Mouse (Mus musculus): Measurements from ENCODE around the gene Bri3.

Gene Bri3

DNA sequence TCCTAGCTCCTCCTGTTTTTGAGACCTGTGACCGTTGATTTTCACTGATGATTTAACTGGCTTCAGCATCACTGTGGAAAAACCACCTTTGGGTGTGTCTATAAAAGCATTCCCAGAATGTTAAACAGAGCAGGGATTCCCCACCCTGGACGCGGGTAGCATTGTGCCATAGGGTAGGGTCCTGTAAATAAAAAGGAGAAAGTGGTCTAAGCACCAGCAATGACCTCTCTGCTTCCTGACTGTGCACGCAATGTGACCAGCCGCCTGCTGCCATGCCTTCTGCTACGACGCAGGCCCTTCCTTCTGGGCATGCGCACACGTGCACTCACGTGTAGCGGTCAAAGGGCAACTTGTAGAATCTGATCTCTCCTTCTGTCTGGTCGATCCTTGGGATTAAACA is 174.2 kb downstream of the Bri3 start:
- in situ Hi-C loops (cut with MboI): no loop called here

DNA sequence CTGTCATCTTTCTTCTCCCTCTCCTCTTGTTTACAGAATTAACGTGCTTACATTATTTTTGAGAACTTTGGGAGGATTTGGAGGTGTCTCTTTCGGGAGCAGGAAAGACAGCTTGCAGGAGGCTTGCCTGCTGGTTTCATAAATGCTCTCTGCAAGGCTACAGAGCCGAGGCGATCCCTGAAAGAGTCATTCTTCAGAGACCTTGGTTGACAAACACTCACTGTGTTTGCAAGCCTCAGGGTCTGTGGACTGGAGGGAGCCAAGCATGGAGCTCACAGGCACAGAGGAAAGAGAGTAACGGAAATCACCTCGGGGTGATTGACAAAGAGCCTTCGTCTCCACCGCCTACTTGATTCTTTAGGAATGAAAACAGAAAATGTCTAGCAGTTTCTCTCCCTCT is 175.8 kb downstream of the Bri3 start:
- in situ Hi-C loops (cut with MboI): no loop called here

DNA sequence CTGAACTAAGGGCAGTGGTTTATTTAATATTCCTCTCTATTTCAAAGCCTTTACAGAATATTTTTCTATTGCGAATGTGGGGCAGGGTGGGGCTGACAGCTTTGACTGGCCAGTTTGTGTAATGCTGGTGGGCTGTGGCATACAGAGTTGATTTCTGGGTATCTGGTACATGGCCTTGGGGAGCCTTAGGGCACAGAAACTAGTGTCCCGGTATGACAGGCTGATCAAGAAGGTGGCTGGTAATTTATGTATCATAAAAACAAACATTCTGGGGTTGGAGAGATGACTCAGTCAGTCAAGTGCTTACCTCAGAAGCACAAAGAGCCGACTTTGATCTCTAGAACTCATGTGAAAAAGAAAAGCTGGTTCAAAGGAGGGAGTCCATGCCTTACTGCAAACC is 182.5 kb downstream of the Bri3 start:
- in situ Hi-C loops (cut with MboI): no loop called here

DNA sequence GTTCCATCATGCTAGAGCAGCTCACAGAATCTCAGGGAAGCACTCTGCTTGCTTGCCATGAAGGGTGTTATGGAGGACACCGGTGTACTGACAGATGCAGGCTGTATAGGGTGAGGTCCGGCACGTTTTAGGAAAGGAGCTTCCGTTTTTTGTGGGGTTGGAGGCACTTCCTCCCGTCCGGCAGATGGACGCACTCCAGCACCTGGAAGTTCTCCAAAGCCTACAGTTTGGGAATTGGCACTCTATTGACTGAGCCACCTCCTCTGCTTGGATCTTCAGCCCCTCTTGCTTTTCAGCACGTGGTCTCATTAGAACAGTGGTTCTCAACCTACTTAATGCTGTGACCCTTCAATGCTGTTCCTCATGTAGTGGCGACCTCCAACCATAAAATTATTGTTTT is 183.6 kb downstream of the Bri3 start:
- in situ Hi-C loops (cut with MboI): no loop called here

DNA sequence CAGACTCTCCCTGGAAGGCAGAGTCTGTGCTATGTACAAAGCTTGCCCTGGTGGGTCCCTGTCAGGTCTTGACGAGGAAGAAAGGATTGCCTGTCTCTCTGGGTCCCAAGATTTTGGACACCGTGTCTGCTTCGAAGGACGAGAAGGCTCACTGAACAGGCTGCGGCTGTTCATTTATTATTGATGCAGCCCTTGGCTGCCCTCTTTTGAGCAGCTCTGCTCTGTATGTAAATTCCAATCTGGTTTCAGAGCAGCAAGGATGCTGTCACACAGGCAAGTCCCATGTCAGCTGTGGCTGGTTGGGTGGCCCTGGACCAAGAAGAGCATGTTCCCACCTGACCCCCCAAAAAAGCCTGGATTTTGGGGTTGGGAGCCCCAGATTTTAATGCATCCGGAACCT is 187.2 kb downstream of the Bri3 start:
- in situ Hi-C loops (cut with MboI): no loop called here

DNA sequence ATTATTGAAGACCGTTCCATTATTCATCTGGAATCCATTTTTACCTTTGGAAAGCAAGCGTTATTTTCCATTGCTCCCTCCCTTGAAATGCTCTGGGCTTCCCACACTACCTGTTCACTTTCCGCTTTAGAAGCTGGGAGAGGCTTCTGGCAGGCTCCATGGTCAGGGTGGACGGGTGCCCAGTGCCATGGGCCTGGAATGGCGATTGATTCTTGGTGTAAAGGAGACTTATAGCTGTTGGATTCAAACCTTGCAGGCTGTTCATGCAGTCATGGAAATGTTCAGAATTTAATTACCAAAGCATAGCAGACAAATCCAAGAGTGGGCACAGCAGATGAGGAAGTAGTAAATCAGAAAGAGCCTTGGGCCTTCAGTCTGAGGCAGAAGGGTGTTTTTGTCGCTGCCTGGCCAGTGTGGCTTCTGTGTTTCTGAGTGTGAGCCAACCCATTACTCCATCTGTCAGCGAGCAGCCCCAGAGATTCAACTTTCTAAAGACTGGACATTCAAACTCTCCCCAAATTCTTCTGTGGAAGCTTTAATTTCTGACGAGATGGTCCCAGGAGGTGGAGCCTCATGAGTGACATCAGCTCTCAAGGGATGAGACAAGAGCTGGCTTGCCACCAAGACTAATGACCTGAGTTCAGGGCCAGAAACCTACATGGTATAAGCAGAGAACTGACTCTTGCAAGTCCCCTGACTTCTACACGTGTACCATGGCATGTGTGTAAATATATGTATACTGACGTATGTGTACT is 195.2 kb downstream of the Bri3 start:
- in situ Hi-C loops (cut with MboI): no loop called here

DNA sequence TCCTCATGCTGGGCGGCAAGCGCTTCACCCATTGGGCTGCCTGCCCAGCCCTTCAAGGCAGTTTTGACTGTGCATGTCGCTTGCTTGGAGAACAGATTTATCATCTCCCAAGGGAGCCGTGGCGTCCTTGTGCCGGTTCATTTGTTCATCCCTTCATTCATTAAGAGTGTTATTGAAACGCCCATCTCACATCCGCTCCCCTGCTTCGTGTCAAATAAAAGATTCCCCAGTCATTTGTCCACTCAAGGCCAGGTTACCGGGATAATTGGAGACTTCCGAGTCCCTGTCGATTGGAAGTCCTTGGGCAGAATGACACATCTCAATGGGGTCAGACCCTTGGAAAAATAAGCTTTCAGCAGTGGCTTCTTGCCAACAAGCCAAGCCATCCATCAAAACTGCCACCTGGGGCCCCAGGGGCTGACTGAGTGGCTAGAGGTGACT is 197.6 kb downstream of the Bri3 start:
- in situ Hi-C loops (cut with MboI): no loop called here

DNA sequence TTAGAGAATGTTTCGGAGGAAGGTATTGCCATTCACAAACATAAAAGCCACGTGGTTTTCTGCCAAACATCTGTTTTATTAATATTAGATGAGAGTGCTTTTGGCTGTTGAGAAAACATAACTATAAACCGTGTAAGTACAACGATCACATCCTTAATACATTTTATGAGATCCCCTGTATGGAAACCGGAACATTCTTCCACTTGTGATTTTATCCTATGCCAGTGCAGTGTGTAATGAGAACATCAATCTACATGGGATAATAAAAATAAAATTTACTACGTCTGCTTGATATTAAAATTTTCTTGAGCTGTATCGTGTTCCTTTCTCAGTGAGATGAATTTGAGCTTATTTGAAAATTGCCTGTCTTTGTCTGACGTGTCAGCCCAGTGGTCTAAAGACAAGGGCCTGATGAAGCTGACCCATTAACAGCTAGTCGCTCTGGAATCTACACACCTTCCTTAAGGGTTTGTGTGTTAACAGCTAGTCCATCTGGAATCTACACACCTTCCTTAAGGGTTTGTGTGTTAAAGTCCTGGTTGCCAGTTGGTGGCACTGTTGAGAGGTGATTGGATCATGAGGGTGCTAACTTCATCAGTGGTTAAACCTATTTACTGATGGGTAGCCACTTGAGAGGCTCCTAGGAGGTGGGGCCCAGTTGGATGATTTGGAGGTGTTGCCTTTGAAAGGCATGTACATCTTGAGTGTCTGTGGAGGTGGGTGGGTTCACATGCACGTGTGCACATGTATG is 202.4 kb downstream of the Bri3 start:
- in situ Hi-C loops (cut with MboI): no loop called here

DNA sequence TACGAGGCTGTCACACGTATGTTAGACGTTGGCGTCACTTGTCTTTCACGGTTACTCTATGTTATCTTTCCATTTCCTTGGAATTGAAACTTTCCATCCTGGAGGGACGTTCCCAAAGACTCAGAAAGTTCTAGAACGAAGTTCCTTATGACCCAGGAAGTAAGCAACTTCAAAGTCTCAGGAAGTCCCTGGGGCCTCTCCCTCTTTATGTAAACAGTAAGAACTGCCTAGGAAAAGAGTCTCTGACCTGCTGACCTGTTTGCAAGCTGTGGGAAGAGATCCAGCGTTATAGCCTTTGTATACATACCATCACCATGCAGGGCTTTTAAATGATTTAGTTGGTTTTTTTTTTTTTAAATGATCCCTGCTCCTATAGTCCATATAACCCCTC is 203.0 kb downstream of the Bri3 start:
- in situ Hi-C loops (cut with MboI): no loop called here

DNA sequence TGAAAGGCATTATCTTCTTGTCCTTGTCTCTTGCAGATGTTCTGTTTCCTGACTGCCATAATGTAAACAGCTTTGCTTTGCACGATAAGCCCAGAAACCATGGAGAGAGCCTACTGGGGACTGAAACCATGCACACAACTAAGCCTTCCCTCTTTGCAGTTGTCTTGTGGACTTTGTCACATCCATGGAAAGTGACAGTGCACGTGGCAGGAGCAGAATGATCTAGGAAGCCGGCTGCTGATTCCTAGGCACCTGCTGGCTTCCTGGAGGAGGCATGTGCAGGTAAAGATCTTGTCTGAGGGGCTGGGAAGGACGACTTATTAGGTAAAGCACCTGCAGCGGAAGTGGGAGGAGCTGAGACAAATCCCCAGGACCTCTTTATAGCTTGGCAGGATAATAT is 203.7 kb downstream of the Bri3 start:
- in situ Hi-C loops (cut with MboI): no loop called here

DNA sequence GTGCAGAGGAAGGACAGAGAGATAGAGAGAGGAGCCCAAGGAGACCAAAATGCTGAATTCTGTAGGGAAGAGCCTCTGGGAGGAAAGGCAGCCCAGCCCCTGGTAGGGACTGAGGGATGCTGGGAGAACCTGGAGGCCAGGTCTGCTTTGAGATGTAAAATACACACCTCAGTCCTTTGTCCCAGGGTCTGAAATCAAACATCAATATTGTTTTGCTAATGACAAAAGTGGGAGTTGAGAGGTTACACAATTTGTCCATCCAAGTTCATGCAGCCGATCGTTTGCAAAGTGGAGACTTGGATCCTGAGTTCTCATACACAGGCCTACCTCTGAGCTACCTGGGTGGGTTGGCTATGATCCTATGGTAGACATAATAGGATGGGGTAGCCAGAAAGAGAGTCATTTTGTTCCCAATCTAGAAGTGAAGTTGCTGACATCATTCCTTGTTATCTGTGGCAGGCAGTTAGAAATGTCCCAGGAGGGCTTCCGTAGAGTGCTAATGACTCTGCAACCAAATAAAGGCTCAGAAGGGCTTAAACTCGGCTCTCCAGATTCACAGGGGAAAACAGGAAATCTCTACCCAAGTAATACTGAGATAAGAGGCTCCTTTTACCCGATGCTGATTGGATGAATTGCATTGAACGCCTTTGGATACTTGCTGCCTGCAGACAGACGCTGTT is 208.7 kb downstream of the Bri3 start:
- in situ Hi-C loops (cut with MboI): no loop called here

DNA sequence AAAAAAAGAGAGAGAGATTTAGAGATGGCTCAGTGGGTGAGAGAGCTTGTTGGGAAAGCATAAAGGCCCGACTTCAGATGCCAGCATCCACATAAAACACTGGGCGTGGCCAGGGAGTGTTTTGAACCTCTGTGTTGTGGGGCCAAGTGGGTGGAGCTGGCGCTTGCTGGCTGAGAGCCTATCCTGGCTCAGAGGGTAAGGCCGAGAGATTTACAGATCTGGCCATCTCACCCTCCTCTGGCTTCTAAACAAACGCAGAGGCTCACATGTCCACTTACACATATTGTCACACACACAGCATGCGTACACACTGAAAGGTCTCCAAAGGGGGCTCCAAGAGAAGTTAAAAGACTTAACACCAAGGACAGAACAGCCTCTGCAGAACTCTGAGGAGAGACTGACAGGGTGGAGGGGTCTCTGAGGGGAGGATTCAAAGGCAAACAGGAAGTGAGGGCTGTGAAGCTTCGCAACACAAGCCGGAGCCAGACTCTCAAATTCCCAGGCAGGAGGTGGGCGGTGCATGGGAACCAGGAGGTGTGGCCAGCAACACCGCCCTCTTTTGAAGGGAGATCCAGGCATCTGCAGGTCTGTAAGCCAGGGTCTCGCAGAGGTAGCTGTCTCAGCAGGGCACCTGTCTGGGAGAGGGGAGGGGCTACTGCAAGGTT is 213.5 kb downstream of the Bri3 start:
- in situ Hi-C loops (cut with MboI): no loop called here

DNA sequence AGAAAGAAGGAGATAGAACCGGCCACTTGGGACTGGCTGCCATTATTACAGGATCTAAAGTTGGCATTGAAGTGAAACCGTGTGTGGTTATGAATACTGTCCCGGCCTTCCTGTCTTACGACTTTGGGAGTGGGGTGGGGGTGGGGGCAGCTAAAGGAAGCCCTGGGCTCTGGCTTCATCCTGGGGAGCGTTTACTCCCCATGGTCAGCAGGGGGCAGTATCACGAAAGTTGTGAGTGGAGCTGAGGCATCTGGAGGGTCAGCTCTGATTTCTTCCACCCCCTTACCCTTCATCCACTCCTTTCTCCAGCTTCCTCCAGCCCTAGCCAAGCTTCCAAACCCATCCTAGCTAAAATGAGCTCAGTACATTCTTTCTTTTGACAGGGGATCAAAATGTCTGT is 222.8 kb downstream of the Bri3 start:
- in situ Hi-C loops (cut with MboI): no loop called here

DNA sequence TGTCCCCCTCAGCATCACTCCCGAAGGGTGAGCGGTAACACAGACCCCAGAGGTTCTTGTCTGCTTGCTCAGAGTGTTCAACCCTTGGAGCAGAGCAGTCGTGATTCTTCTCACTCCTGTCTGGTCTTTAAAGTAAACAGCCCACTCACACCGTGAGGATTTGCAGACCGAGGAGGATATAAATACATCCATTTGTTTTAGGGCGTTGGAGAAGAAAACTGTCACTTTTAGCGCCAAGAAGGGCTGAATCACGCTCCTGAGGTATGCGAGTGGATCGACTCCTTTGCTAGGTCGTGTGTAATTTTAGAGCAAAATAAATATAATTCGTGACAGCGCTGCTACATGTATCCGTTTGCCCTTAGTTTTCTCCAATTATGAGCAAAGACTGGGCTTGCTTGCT is 228.8 kb downstream of the Bri3 start:
- in situ Hi-C loops (cut with MboI): no loop called here

DNA sequence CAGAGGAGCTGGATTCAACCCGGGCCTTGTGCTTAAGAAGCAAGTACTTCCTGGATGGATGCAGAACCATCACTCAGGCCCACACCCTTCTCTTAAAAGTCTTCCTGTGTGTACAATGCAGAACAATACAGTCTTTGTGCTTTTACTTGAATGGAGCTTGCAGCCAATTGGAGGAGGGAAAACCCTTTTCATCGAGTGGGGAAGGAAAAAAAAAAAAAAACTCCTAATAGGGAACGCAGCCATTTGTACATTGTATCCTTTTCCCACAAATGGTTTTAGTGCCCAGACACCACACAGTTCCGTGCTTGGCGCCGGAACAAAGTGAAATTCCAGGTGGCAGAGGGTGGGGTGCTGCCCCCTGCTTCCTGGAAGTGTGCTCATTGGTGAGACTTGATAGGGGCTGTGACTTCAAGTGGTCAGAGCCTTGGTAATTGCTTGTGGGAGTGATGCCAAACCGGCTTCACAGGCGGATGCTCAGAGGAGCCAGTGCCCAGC is 235.5 kb downstream of the Bri3 start:
- in situ Hi-C loops (cut with MboI): no loop called here

DNA sequence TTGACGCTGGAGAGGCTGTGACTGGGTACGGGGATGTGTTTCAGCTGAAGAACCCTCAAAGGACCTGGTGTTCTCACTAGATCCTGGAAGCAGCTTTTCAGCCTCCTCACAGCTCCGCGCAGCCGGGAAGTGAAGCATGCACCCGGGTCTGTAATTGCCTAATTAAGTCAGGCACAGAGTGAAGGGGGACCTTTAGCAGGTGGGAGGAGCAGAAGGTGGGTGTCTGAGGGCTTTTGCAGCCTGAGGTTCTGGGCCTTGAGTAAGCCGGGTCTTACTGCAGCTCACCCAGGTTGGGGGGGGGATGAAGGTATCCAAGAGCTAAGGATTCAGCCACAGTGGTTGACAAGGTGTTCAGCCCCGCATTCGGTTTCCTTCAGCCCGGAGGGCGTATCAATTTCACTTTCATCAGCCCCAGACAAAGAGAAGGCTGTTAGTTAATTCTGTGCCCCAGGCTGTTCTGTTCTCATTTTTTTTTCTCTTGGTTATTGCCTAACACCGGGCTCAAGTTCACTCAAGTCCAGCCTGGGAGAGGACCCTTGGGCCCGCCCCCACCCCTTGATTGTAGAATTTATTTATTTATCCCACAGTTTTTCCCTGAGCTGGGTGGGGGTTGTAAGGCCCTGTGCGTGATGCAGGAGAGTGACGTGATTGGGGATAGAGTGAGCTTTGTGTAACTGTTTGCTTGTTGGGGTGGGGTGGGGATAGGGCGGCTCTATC is 239.6 kb downstream of the Bri3 start:
- in situ Hi-C loops (cut with MboI): no loop called here

DNA sequence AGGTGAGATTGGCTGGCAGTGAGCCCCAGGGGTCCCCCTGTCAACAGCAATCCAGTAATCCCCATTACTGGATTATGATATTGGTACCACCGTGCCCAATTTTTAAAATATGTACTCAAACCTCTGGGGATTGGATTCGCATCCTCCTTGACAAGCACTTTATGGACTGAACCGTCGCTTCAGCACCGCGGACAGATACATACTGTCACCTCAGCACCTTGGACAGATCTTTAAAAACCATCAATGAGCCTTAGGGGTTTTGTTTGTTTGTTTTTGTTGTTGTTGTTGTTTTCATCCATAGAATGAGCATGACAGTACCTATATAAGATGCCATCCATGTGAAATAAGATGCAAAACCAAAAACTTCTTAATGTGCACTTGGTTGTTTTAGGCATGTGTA is 247.1 kb downstream of the Bri3 start:
- in situ Hi-C loops (cut with MboI): no loop called here
